ENCODE assay signal across 22 mouse cellular contexts in the genomic region with DNA sequence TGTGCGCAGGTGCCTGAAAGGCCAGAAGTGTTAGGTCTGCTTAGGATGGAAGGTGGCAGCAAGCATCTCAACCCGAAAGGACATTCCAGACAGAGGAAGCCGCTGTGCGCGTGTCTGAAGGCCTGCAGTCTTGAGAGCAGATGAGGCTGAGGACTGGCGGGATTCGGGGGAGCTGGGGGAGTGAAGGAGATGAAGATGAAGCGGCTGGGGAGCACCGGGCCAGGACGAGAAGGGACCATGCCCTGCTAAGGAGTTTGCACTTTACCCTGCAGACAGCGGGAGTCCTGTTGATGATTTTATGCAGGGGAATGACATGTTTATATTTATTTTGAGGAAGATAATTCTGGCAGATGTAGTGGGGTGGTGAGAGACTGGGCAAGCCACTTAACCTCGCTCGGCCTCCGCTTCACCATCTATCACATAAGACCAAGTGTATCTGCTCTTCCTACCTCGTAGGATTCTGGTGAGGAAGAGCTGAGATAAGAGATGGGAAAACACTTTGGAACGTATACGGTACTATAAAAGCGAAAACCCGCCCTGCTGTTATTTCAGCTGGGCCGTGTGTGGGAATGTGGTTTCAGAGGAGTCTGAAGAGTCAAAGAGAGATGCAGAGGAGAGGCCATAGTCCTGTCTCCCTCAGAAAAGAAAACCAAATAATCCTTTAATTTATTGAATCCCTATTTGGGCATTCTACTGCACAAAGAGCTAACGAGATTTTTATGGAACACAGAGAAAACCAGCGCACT. TPM values are rescaled to one million over a fixed set of nuclear protein-coding genes. Genes with fewer than 3 reads are reported as not detected.
DNase-seq lines count a peak whose midpoint lies in the region; ATAC-seq and TF ChIP-seq lines count a peak whose summit lies in the region.
"Had no signal": no experiment of that assay in that cellular context is flagged by ENCODE, and none has a peak within 500 bp of the region (broad histone marks: within the 10 kb centered on the region; RNA-seq: fewer than 3 reads in every experiment).

No protein-coding gene starts in this region.

- no peaks in the 10 kb centered on the region for H3K9me3 ChIP-seq in kidney, postnatal 0 days (replicated peaks; ENCODE audit: low read length)
- no peaks in the 10 kb centered on the region for H3K9me3 ChIP-seq in E14TG2a.4 (ENCODE audit: low read length)
- H3K9me3 ChIP-seq: embryonic facial prominence, embryonic 12.5 days; forebrain, embryonic 15.5 days; heart, embryonic 10.5 days; hindbrain, embryonic 12.5 days had no signal

- TF ChIP-seq CTCF in kidney, postnatal 0 days (IDR thresholded peaks at IDR 0.05; ENCODE audit: low read depth), result no peak
- TF ChIP-seq CTCF in E14TG2a.4 (conservative IDR thresholded peaks at IDR 0.05; ENCODE audit: low read length), result no peak

- peak overlapping the region; percentile 57 for H3K27ac ChIP-seq in kidney, postnatal 0 days
- H3K27ac ChIP-seq: embryonic facial prominence, embryonic 12.5 days; forebrain, embryonic 15.5 days; heart, embryonic 10.5 days; hindbrain, embryonic 12.5 days had no signal

- 31% methylated on average over 22 of the region's 22 CpGs for WGBS in kidney, postnatal 0 days

- 0 out of 2 replicates have a peak, but pooled peaks have one; percentile 41 for ATAC-seq in kidney, postnatal 0 days (replicated peaks; ENCODE audit: low FRiP score, low read depth)
- no peak for ATAC-seq in cerebellum, adult (ENCODE audit: insufficient number of reproducible peaks, low FRiP score, low TSS enrichment)
- ATAC-seq: CD4-positive, CD25-positive, alpha-beta regulatory T cell, adult 4 months; forebrain, embryonic 15.5 days; hindbrain, embryonic 16.5 days had no signal

- no peak overlapping the region; the same call in 1 of the 2 replicates for H3K4me2 ChIP-seq in kidney, postnatal 0 days (ENCODE audit: low read length)
- H3K4me2 ChIP-seq: embryonic facial prominence, embryonic 12.5 days; forebrain, embryonic 15.5 days; hindbrain, embryonic 12.5 days had no signal

- no peaks in the 10 kb centered on the region for H3K36me3 ChIP-seq in kidney, postnatal 0 days (ENCODE audit: insufficient read depth, low read length)
- H3K36me3 ChIP-seq in E14TG2a.4 (ENCODE audit: insufficient read depth, low read length), result no peaks in the 10 kb centered on the region
- H3K36me3 ChIP-seq: embryonic facial prominence, embryonic 12.5 days; forebrain, embryonic 15.5 days; heart, embryonic 10.5 days; hindbrain, embryonic 12.5 days had no signal

- no peak overlapping the region for H3K9ac ChIP-seq in kidney, postnatal 0 days (ENCODE audit: low read depth, low read length)
- H3K9ac ChIP-seq: embryonic facial prominence, embryonic 12.5 days; forebrain, embryonic 15.5 days; hindbrain, embryonic 12.5 days had no signal

- no peaks in the 10 kb centered on the region for H3K27me3 ChIP-seq in kidney, postnatal 0 days (ENCODE audit: insufficient read depth, low read length)
- peaks cover 20% of the 10 kb centered on the region for H3K27me3 ChIP-seq in E14TG2a.4 (ENCODE audit: insufficient read depth, low read length)
- H3K27me3 ChIP-seq: embryonic facial prominence, embryonic 12.5 days; forebrain, embryonic 15.5 days; hindbrain, embryonic 12.5 days had no signal

- no peaks in the 10 kb centered on the region for H3K4me1 ChIP-seq in kidney, postnatal 0 days (replicated peaks; ENCODE audit: insufficient read depth, low read length)
- H3K4me1 ChIP-seq in E14TG2a.4 (replicated peaks; ENCODE audit: low read depth, low read length), result peaks cover 8% of the 10 kb centered on the region; the same call in 1 of the 2 replicates
- H3K4me1 ChIP-seq: embryonic facial prominence, embryonic 12.5 days; forebrain, embryonic 15.5 days; hindbrain, embryonic 12.5 days had no signal

- DNase-seq in embryo, embryonic 10.5 days (ENCODE audit: low spot score), result peak; percentile 25
- DNase-seq in embryo, embryonic 9.5 days (ENCODE audit: extremely low spot score), result no peak
- DNase-seq in kidney, postnatal 0 days (ENCODE audit: low spot score), result peak; percentile 82
- DNase-seq in kidney, postnatal 36 days, result no peak
- peak; percentile 23 for DNase-seq in ZHBTc4 (ENCODE audit: low read depth, low spot score)
- DNase-seq: adrenal gland, postnatal 14 days; B cell, adult 2 months; cerebellum, adult 2 months; cerebellum, postnatal 10 days; embryo, embryonic 11 days; gastrocnemius, postnatal 36 days; heart, adult 11 months; heart, postnatal 10 days; heart, postnatal 4 days had no signal

- no peak overlapping the region for H3K4me3 ChIP-seq in kidney, postnatal 0 days (replicated peaks; ENCODE audit: low read depth, low read length)
- peak overlapping the region; percentile 51 for H3K4me3 ChIP-seq in E14TG2a.4 (replicated peaks; ENCODE audit: low read length)
- H3K4me3 ChIP-seq: embryonic facial prominence, embryonic 12.5 days; forebrain, embryonic 15.5 days; heart, embryonic 10.5 days; hindbrain, embryonic 12.5 days had no signal

RNA-seq across cellular contexts. Expression of gene Eif3m, which starts 10.2 kb away (rescaled TPM):
- 401 and 416 TPM in 2 replicates for polyA plus RNA-seq in kidney, postnatal 0 days (2015; fragmentation: Nextera tagmentation; extraction: Ambion mirVana)

Comparison
In these comparisons a context has a peak if more than half of its experiments do, and no peak if none do; other contexts are left out.
1. DNase-seq: peak in embryo, embryonic 10.5 days (single experiment), kidney, postnatal 0 days (single experiment) and ZHBTc4 (single experiment); none in embryo, embryonic 9.5 days (single experiment) and kidney, postnatal 36 days (0 of 2).